Mouse (Mus musculus): Measurements from ENCODE around the gene Slc27a4.

- TF ChIP-seq CTCF (IDR thresholded peaks at IDR 0.05; ENCODE audit: control insufficient read depth, insufficient read depth, insufficient replicate concordance, low read depth, low read length) (no peak), POLR2A (IDR thresholded peaks at IDR 0.05; ENCODE audit: control insufficient read depth, low read depth, low read length) (no peak)
Measured at GRCm38 (mm10) chr2:29755693-29756092, 46.7 kb upstream of the Slc27a4 start.
